Mouse (Mus musculus) hindbrain, postnatal 0 days (tissue): ENCODE results near the gene Prpf40b. TPM values are rescaled to one million over a fixed set of nuclear protein-coding genes. Genes with fewer than 3 reads are reported as not detected.

Experiments used
- ATAC-seq: fragments of 200-750 bp; cut with Nextera tagmentation; 2 replicates; pipeline ENCODE4 v1.8.0; 2017; ENCODE audit warnings: mild to moderate bottlenecking, moderate TSS enrichment, moderate library complexity
- DNase-seq: peaks from one replicate; pipeline ENCODE4 v3.0.0-alpha.2; 2015; ENCODE audit warnings: low spot score
- H3K27ac ChIP-seq: fragments of 300-500 bp; sonication (generic); 2 replicates; pipeline ENCODE4 v1.5.1; 2014; ENCODE audit warnings: mild to moderate bottlenecking
- H3K27me3 ChIP-seq: fragments of 300-500 bp; sonication (generic); 2 replicates; pipeline ENCODE4 v1.6.1; 2014; ENCODE audit warnings: low read length, mixed read lengths; ENCODE audit not compliant: insufficient read depth
- H3K36me3 ChIP-seq: fragments of 300-500 bp; sonication (generic); 2 replicates; pipeline ENCODE4 v1.6.1; 2014; ENCODE audit warnings: low read length, mixed read lengths; ENCODE audit not compliant: insufficient read depth
- H3K4me1 ChIP-seq: fragments of 300-500 bp; sonication (generic); 2 replicates; pipeline ENCODE4 v1.6.1; 2014; ENCODE audit warnings: antibody characterized with exemption, low read length, mixed read lengths; ENCODE audit not compliant: insufficient read depth
- H3K4me2 ChIP-seq: fragments of 300-500 bp; sonication (generic); 2 replicates; pipeline ENCODE4 v1.6.1; 2014; ENCODE audit warnings: low read depth, mild to moderate bottlenecking, low read length, moderate library complexity, mixed read lengths
- H3K4me3 ChIP-seq: fragments of 300-500 bp; sonication (generic); 2 replicates; pipeline ENCODE4 v1.5.1; 2014; ENCODE audit warnings: low read length
- H3K9ac ChIP-seq: fragments of 300-500 bp; sonication (generic); replicated peaks from 2 replicates; pipeline ENCODE4 v1.6.1; 2014; ENCODE audit warnings: mild to moderate bottlenecking, low read length, moderate library complexity, mixed read lengths
- H3K9me3 ChIP-seq: fragments of 300-500 bp; sonication (generic); 2 replicates; pipeline ENCODE4 v1.6.1; 2016; ENCODE audit warnings: low read length, mixed read lengths
- CTCF ChIP-seq: IDR thresholded peaks from 2 replicates; pipeline ENCODE4 v1.5.1; 2016; ENCODE audit warnings: antibody characterized with exemption, control low read depth, low read depth
- WGBS: fragments of 180-500 bp; shearing (Covaris S2); extraction: QIAGEN DNeasy Blood & Tissue Kit; methylation state at CpG from one replicate; pipeline ENCODE4 v1.1.7; 2014; 5-methylcytosine and 5-hydroxymethylcytosine counted together
- polyA plus RNA-seq: library from polyadenylated mRNA; unstranded; fragments of >200 nt; fragmentation: Nextera tagmentation; extraction: Ambion mirVana; gene quantifications from 2 replicates; pipeline ENCODE4 v1.2.1, GENCODE M21; 2015
- total RNA-seq: library from RNA; depleted of rRNA; stranded (reverse); fragments of >200 nt; gene quantifications from 2 replicates; pipeline ENCODE4 v1.2.3, GENCODE M21; 2014

Gene Prpf40b
- total and polyA plus RNA-seq, 2 experiments from 2014 or later: 94.2 to 101 TPM

GRCm38 (mm10) chr15:99343414-99344147 lies 48.7 kb downstream of the Prpf40b start:
- H3K36me3 ChIP-seq: no peaks in the 10 kb centered on the region
- 20% methylated on average over 5 of the region's 5 CpGs for WGBS
- no peaks in the 10 kb centered on the region for H3K9me3 ChIP-seq
- peak overlapping the region; percentile 57 for H3K27ac ChIP-seq
- DNase-seq (peak; percentile 76), ATAC-seq (peak; percentile 94)
- H3K4me3 ChIP-seq: no peak overlapping the region
- TF ChIP-seq CTCF: no peak
- H3K4me1 ChIP-seq: peaks cover 22% of the 10 kb centered on the region
- no peak overlapping the region for H3K4me2 ChIP-seq
- H3K27me3 ChIP-seq: no peaks in the 10 kb centered on the region
- no peak overlapping the region for H3K9ac ChIP-seq

- no peak overlapping the region for H3K9ac ChIP-seq
- TF ChIP-seq CTCF: no peak
- no peak for ATAC-seq
Measured at GRCm38 (mm10) chr15:99344148-99344870, 49.4 kb downstream of the Prpf40b start.

GRCm38 (mm10) chr15:99344961-99345360 lies 50.1 kb downstream of the Prpf40b start:
- H3K9me3 ChIP-seq: no peaks in the 10 kb centered on the region
- no peak overlapping the region for H3K27ac ChIP-seq
- no peak overlapping the region for H3K4me2 ChIP-seq
- H3K4me3 ChIP-seq: no peak overlapping the region
- H3K27me3 ChIP-seq: no peaks in the 10 kb centered on the region
- DNase-seq: no peak
- TF ChIP-seq CTCF: no peak
- 83% methylated on average over 4 of the region's 4 CpGs for WGBS
- H3K36me3 ChIP-seq: no peaks in the 10 kb centered on the region
- peaks cover 22% of the 10 kb centered on the region for H3K4me1 ChIP-seq
- no peak for ATAC-seq
- H3K9ac ChIP-seq: no peak overlapping the region

More at GRCm38 (mm10) chr15:99344148-99344870, 49.4 kb downstream of the Prpf40b start:
- peaks cover 22% of the 10 kb centered on the region for H3K4me1 ChIP-seq
- no peak overlapping the region for H3K4me3 ChIP-seq
- H3K4me2 ChIP-seq: no peak overlapping the region
- no peaks in the 10 kb centered on the region for H3K27me3 ChIP-seq
- 53% methylated on average over 8 of the region's 8 CpGs for WGBS
- no peaks in the 10 kb centered on the region for H3K36me3 ChIP-seq
- no peak for DNase-seq
- H3K9me3 ChIP-seq: no peaks in the 10 kb centered on the region
- H3K27ac ChIP-seq: peak overlapping the region; percentile 57

- no peaks in the 10 kb centered on the region for H3K36me3 ChIP-seq
- DNase-seq (no peak), ATAC-seq (no peak)
- no peak overlapping the region for H3K27ac ChIP-seq
- H3K4me2 ChIP-seq: no peak overlapping the region
- H3K4me1 ChIP-seq: no peaks in the 10 kb centered on the region
- H3K27me3 ChIP-seq: no peaks in the 10 kb centered on the region
- H3K9ac ChIP-seq: no peak overlapping the region
- no peak overlapping the region for H3K4me3 ChIP-seq
- TF ChIP-seq CTCF: no peak
- 75% methylated on average over 6 of the region's 6 CpGs for WGBS
- H3K9me3 ChIP-seq: no peaks in the 10 kb centered on the region
Measured at GRCm38 (mm10) chr15:99351610-99352009, 56.7 kb downstream of the Prpf40b start.

GRCm38 (mm10) chr15:99352306-99352705 lies 57.4 kb downstream of the Prpf40b start:
- no peaks in the 10 kb centered on the region for H3K36me3 ChIP-seq
- WGBS: 83% methylated on average over 5 of the region's 5 CpGs
- no peak overlapping the region for H3K4me3 ChIP-seq
- no peaks in the 10 kb centered on the region for H3K4me1 ChIP-seq
- no peak for TF ChIP-seq CTCF
- no peak for ATAC-seq
- H3K4me2 ChIP-seq: no peak overlapping the region
- no peaks in the 10 kb centered on the region for H3K9me3 ChIP-seq
- no peaks in the 10 kb centered on the region for H3K27me3 ChIP-seq
- no peak for DNase-seq
- H3K9ac ChIP-seq: no peak overlapping the region
- H3K27ac ChIP-seq: no peak overlapping the region

GRCm38 (mm10) chr15:99355660-99356059 lies 60.8 kb downstream of the Prpf40b start:
- Histone ChIP-seq H3K4me1 (no peaks in the 10 kb centered on the region), H3K27ac (no peak overlapping the region), H3K36me3 (no peaks in the 10 kb centered on the region), H3K9me3 (no peaks in the 10 kb centered on the region), H3K4me2 (no peak overlapping the region), H3K4me3 (no peak overlapping the region), H3K27me3 (no peaks in the 10 kb centered on the region), H3K9ac (no peak overlapping the region)
- ATAC-seq: no peak
- DNase-seq: no peak
- TF ChIP-seq CTCF: no peak
- WGBS: 68% methylated on average over 6 of the region's 6 CpGs

- Histone ChIP-seq H3K27ac (no peak overlapping the region), H3K4me3 (no peak overlapping the region), H3K9me3 (no peaks in the 10 kb centered on the region), H3K36me3 (no peaks in the 10 kb centered on the region), H3K4me1 (no peaks in the 10 kb centered on the region), H3K4me2 (no peak overlapping the region), H3K9ac (no peak overlapping the region), H3K27me3 (no peaks in the 10 kb centered on the region)
- no peak for TF ChIP-seq CTCF
- 72% methylated on average over 6 of the region's 6 CpGs for WGBS
- no peak for DNase-seq
- no peak for ATAC-seq
Measured at GRCm38 (mm10) chr15:99356462-99356861, 61.6 kb downstream of the Prpf40b start.
